Mouse (Mus musculus) cerebellum, adult (tissue): ENCODE data around the gene Foxred2.
A peak's percentile ranks its signal among the peaks of the same experiment; 100 is the strongest.

Experiments
- ATAC-seq: cut with Nextera tagmentation; 2 replicates; pipeline ENCODE4 v1.9.2; 2017; ENCODE audit warnings: mild to moderate bottlenecking, moderate library complexity, mixed read lengths; ENCODE audit not compliant: insufficient number of reproducible peaks, low FRiP score, low TSS enrichment

Gene Foxred2

GRCm38 (mm10) chr15:77952921-77953320, 3.6 kb downstream of the Foxred2 start:
- peak; percentile 46; the same call in 1 of the 2 replicates for ATAC-seq

- no peak for ATAC-seq
These were observed 7.5 kb downstream of the Foxred2 start for GRCm38 (mm10) chr15:77949061-77949460.

GRCm38 (mm10) chr15:77945711-77946110, 10.8 kb downstream of the Foxred2 start:
- no peak for ATAC-seq

GRCm38 (mm10) chr15:77941563-77941962, 15.0 kb downstream of the Foxred2 start:
- ATAC-seq: no peak

- ATAC-seq: no peak
These were observed 18.0 kb downstream of the Foxred2 start for GRCm38 (mm10) chr15:77938516-77938915.

DNA sequence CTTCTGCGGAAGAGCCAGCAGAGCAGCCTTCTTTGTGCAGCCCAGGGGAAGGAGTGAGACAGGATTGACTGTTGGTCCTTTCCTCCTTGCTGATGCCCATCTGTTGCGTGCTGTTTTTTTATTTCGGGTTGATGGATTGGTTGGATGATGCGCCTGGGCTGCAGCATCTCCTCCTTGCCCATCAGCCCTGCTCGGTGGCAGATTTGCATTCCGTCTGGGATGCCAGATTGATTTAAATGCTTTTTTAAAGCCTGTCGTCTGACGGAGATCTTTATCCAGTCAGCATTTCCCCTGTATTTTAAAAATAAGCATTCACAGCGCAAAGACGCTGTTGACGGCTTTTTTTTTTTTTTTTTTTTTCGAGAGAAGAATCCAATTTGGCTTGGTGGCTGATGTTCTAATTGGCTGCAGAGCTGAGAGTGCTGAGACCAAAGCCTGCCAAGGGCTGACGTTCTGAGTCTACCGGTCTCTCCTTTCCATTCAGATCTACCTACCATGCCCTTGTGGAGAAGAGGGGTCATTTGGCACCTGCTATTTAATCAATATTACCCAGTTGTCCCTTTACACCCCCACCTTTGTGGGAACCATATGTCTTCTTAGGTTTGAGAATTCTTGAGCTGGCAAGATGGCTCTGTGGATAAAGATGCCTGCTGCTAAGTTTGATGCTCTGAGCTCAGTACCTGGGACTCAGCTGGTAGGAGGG, 20.7 kb downstream of the Foxred2 start:
- ATAC-seq: no peak

- no peak for ATAC-seq
These were observed 21.6 kb downstream of the Foxred2 start for GRCm38 (mm10) chr15:77934968-77935367.

GRCm38 (mm10) chr15:77934326-77934725, 22.2 kb downstream of the Foxred2 start:
- no peak for ATAC-seq

DNA sequence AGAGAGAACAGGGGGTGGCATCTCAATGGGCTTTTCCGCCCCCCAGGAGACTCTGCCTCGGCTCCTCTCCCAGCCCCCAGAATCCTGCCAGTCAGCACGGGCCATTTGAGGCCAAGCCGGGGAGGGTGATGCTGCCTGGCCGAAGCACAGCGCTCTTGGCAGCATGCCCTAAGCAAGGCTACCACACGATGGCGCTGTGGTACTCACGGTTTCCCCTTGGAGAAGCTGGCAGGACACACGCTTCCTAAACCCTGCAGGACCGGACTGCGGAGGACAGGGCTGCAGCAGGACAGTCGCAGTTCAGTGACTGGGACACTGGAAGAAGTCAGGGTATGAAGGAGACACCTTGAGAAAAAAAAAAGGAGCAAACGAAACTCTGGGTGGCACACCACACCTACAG, 22.8 kb downstream of the Foxred2 start:
- peak; percentile 41 for ATAC-seq

DNA sequence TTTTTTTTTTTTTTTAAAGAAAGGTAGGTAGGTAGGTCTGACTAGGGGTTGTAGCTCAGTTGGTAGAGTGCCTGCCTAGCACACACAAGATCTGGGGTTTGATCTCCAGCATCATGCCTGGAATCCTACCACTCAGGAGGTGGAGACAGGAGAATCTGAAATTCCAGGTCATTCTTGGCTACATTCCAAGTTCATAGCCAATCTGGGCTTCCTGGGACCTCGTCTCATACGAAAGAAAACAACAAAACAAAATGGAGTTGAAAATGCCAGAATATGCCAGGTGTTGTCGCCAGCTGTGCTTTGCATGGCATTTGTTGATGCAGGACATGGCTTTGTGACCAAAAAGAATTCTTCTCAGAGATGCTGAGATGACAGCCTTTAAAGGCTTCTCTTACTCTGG, 23.3 kb downstream of the Foxred2 start:
- no peak for ATAC-seq

DNA sequence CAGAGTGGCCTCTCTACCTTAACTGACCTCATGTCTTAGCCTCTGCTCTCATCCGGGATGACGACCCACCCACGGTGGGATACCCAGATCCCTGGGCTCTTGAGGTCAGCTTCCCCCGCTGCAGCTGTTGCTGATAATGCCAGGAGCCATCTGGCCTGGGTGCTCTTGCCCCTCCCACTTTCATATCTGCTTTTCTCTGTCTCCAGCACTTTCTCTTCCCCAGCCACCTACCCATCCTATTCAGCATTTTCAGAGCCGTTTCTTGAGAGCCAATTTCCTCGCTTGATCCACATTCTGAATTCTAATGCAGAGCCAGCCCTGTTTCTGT, 24.9 kb downstream of the Foxred2 start:
- no peak for ATAC-seq

- ATAC-seq: no peak
These were observed 25.4 kb downstream of the Foxred2 start for GRCm38 (mm10) chr15:77930986-77931688.

- ATAC-seq: no peak
These were observed 26.7 kb downstream of the Foxred2 start for GRCm38 (mm10) chr15:77929804-77930203.

DNA sequence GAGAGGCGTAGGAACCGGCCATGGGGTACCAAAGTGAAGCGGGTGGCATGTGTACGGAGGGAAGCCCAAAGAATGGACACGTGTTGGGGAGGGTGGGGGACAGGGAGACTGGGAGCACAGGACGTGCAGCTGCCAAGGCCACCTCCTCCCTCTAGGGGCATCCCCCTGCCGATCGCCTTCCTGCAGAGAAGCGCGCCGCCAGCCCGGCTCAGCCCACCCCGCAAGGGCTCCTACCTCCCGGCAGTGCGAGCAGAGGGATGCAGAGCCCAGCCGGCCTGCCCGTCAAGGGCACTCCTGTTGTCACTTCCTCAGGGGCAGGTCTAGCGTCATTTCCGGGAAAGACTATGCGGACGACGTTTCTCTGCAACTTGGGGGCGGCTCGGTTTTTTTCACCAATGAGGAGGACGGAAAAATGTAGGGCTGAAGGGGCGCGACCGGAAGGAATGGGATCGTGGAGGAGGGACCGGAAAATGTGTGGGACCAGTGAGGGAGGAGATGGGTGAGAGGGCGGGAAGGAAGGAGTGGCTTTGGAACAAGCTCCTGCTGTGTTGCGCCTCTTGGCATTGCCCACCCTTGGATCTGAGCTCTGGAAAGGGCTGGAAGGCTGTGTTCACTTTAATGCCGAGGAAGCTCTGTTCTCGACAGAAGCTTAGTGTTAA, 27.7 kb downstream of the Foxred2 start, which contains the start of gene Txn2:
Gene Txn2 (minus strand): TSS at position 334 of the 659 bp plus-strand sequence.
- ATAC-seq: peak; percentile 92

DNA sequence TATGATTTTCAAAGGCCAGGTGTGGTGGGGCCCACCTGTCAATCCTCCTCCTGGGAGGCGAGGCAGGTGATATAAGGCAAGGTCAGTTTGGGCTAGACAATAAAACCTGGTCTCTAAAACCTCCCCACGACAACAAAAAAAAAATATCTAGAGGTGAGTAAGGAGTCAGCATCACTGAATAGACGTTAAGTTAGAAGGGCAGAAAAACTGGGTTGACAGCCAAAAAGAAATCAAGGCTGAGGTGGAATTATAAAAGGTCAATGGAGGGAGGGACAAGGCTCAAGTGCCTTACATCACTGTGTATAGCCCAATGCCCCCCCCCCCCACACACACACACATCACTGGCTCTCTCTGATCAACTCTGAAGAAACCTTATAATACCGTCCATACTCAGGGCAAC, 28.4 kb downstream of the Foxred2 start:
- ATAC-seq: no peak

- ATAC-seq: no peak
These were observed 29.6 kb downstream of the Foxred2 start for GRCm38 (mm10) chr15:77926921-77927320.

GRCm38 (mm10) chr15:77925195-77925594, 31.3 kb downstream of the Foxred2 start:
- no peak for ATAC-seq

GRCm38 (mm10) chr15:77923267-77924035, 33.1 kb downstream of the Foxred2 start:
- ATAC-seq: no peak

DNA sequence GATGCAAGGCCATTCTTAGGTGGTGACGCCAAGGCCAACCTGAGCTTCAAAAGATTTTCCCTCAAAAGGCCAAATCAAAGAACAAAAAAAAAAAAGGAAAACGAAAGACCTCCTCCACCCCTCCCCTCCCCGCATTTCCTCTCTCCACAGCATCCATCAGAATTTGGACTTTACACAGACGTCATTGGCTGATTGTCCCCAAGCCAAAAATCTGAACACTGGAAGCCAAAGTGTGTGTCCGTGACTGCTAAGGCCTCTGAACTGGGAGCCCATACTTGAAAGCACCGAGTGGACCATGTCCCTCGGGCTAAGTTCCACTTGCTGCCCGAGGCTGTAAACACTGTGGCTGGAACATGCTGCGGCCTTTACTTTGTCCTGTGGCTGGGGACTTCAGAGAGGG, 33.8 kb downstream of the Foxred2 start:
- ATAC-seq: no peak

DNA sequence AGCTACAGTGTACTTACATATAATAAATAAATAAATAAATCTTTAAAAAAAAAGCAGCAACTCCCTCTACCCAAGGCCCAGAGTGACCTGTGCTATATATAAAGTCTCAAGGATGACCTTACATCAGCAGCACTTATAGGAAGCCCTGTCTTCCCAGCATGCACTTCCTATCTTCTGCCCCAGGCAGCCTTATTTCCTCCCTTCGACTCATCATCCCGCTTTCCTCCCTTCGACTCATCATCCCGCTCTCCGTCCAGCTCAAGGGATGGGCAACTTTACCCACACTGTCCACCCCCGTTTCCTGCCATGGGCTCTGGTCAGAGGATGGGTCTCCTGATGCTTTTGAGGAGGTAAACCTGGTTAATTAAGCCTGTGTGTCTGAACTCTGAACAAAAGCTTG, 34.9 kb downstream of the Foxred2 start:
- ATAC-seq: no peak
